Mouse (Mus musculus): ENCODE results near the gene Polrmt. TPM values are rescaled to one million over a fixed set of nuclear protein-coding genes. Genes with fewer than 3 reads are reported as not detected.

Gene Polrmt
- polyA plus RNA-seq, 1 experiment from 2014 or later, result 36.5 TPM

DNA sequence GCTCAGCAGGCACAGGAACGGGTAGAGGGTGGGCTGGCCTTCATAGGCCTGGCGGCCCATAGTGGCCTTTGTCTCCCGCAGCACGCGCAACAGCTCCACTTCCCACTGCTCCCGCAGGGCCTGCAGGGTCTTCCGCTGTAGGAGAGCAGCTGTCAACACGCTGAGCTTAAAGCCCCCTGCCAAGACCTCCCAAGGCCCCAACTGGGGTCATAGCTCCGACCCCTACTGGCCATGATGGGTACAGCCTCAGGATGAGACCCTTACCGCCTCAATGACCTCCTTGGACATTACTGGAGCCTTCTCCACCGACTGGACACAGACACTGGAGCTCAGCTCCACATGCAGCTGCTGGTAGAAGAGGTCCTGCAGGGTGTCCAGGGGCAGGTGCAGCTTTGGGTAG lies 5.5 kb downstream of the Polrmt start:
- Histone ChIP-seq H3K4me3 (ENCODE audit: low read depth, low read length) (no peak overlapping the region), H3K36me3 (ENCODE audit: control insufficient read depth, insufficient read depth, low read length) (peaks cover 75% of the 10 kb centered on the region), H3K4me1 (replicated peaks; ENCODE audit: control insufficient read depth, insufficient read depth, low read length) (peaks cover 6% of the 10 kb centered on the region; the same call in 1 of the 2 replicates), H3K27me3 (replicated peaks; ENCODE audit: control insufficient read depth, insufficient read depth, low read length) (0 out of 2 replicates have a peak, but pooled peaks cover under 1% of the 10 kb centered on the region), H3K9me3 (ENCODE audit: control insufficient read depth, low read length) (peaks cover 11% of the 10 kb centered on the region; the same call in 1 of the 2 replicates), H3K27ac (ENCODE audit: low read depth, low read length) (no peak overlapping the region), H3K4me2 (no peak overlapping the region), H3K9ac (ENCODE audit: low read depth, low read length) (no peak overlapping the region)
- ATAC-seq (replicated peaks; ENCODE audit: low FRiP score) (no peak), DNase-seq (ENCODE audit: low spot score) (no peak)
- 81% methylated on average over 11 of the region's 11 CpGs for WGBS

DNA sequence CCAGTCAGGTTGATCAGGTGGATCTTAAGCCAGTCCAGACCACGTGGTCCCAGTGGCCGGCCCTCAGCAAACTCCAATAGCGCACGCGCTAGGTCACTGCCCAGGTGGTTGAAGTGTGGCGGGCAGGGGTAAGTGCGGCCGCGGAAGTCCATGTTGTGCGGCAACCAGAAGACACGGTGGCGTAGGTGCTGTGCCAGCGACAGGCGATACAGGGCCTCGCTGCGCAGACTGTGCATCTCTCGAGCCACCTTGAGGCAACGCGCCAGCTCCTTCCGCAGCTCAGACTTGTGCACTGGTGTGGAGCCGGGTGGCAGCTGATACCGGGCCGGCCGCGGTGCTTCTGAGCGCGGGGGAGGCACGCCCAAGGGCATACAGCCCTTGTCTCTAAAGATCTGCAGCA lies 7.1 kb downstream of the Polrmt start:
- 95% methylated on average over 28 of the region's 28 CpGs for WGBS

DNA sequence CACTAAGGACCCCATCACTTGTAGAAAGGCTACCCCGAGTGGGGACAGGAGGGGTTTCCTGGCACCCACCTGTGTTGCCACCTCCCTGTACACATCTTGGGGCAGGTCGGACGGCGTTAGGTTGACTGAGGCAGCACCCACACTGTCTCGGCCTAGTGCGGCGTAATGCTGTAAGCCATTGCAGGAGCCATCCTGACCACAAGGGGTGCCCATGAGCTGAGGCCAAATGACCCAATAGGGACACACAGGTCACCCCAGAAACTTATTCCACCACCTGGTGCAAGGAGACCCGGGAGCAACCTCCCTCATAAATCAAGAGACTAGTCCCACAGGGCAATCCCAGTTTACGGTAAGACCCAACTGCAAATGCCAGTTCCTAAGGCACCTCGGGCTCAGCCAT lies 8.1 kb downstream of the Polrmt start:
- H3K27me3 ChIP-seq (replicated peaks; ENCODE audit: control insufficient read depth, insufficient read depth, low read length), result 0 out of 2 replicates have a peak, but pooled peaks cover 4% of the 10 kb centered on the region
- no peaks in the 10 kb centered on the region for H3K4me1 ChIP-seq (replicated peaks; ENCODE audit: control insufficient read depth, insufficient read depth, low read length)
- 93% methylated on average over 10 of the region's 10 CpGs for WGBS
- peaks cover 83% of the 10 kb centered on the region for H3K36me3 ChIP-seq (ENCODE audit: control insufficient read depth, insufficient read depth, low read length)
- H3K9me3 ChIP-seq (ENCODE audit: control insufficient read depth, low read length), result peaks cover 11% of the 10 kb centered on the region; the same call in 1 of the 2 replicates
- no peak overlapping the region for H3K4me3 ChIP-seq (ENCODE audit: low read depth, low read length)
- H3K4me2 ChIP-seq, result no peak overlapping the region
- no peak overlapping the region for H3K9ac ChIP-seq (ENCODE audit: low read depth, low read length)
- H3K27ac ChIP-seq (ENCODE audit: low read depth, low read length), result no peak overlapping the region
- ATAC-seq (replicated peaks; ENCODE audit: low FRiP score), result no peak
- DNase-seq (ENCODE audit: low spot score), result no peak

More for the DNA sequence above, 7.1 kb downstream of the Polrmt start:
- no peak overlapping the region for H3K4me3 ChIP-seq (ENCODE audit: low read depth, low read length)
- H3K4me1 ChIP-seq (replicated peaks; ENCODE audit: control insufficient read depth, insufficient read depth, low read length), result no peaks in the 10 kb centered on the region
- H3K9ac ChIP-seq (ENCODE audit: low read depth, low read length), result no peak overlapping the region
- no peak overlapping the region for H3K27ac ChIP-seq (ENCODE audit: low read depth, low read length)
- ATAC-seq (replicated peaks; ENCODE audit: low FRiP score) (no peak), DNase-seq (ENCODE audit: low spot score) (no peak)
- peaks cover 11% of the 10 kb centered on the region; the same call in 1 of the 2 replicates for H3K9me3 ChIP-seq (ENCODE audit: control insufficient read depth, low read length)
- peaks cover 87% of the 10 kb centered on the region for H3K36me3 ChIP-seq (ENCODE audit: control insufficient read depth, insufficient read depth, low read length)
- 0 out of 2 replicates have a peak, but pooled peaks cover 4% of the 10 kb centered on the region for H3K27me3 ChIP-seq (replicated peaks; ENCODE audit: control insufficient read depth, insufficient read depth, low read length)
- no peak overlapping the region for H3K4me2 ChIP-seq

GRCm38 (mm10) chr10:79736706-79737105 lies 9.7 kb downstream of the Polrmt start:
- 82% methylated on average over 14 of the region's 14 CpGs for WGBS
- no peak overlapping the region for H3K4me2 ChIP-seq
- no peak for DNase-seq (ENCODE audit: low spot score)
- H3K27ac ChIP-seq (ENCODE audit: low read depth, low read length), result no peak overlapping the region
- 0 out of 2 replicates have a peak, but pooled peaks cover 4% of the 10 kb centered on the region for H3K27me3 ChIP-seq (replicated peaks; ENCODE audit: control insufficient read depth, insufficient read depth, low read length)
- peaks cover 11% of the 10 kb centered on the region; the same call in 1 of the 2 replicates for H3K9me3 ChIP-seq (ENCODE audit: control insufficient read depth, low read length)
- H3K9ac ChIP-seq (ENCODE audit: low read depth, low read length), result no peak overlapping the region
- ATAC-seq (replicated peaks; ENCODE audit: low FRiP score), result no peak
- H3K36me3 ChIP-seq (ENCODE audit: control insufficient read depth, insufficient read depth, low read length), result peaks cover 75% of the 10 kb centered on the region
- H3K4me1 ChIP-seq (replicated peaks; ENCODE audit: control insufficient read depth, insufficient read depth, low read length), result no peaks in the 10 kb centered on the region
- H3K4me3 ChIP-seq (ENCODE audit: low read depth, low read length), result no peak overlapping the region

DNA sequence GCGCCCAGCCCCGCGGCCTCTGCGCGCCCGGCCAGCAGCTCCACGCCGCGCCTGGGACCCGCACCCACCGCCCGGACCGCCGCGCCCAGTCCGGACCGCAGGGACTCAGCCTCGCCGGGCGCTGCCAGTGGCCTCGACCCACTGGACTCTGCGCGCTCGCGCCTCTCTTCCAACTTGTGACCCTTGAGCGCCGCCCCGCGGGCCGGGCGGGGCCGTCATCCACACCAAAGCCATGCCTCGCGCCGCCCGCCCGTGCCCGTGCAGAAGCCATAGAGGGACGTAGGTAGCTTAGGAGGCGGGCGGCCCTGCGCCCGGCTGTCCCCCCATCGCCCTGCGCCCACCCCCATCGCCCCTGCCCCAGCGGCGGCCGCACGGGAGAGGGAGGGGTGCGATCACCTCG lies 11.0 kb downstream of the Polrmt start:
- Histone ChIP-seq H3K4me3 (ENCODE audit: low read depth, low read length) (0 out of 2 replicates have a peak overlapping the region, but pooled peaks have one; percentile 19), H3K27me3 (replicated peaks; ENCODE audit: control insufficient read depth, insufficient read depth, low read length) (0 out of 2 replicates have a peak, but pooled peaks cover 4% of the 10 kb centered on the region), H3K36me3 (ENCODE audit: control insufficient read depth, insufficient read depth, low read length) (peaks cover 62% of the 10 kb centered on the region), H3K9ac (ENCODE audit: low read depth, low read length) (no peak overlapping the region), H3K9me3 (ENCODE audit: control insufficient read depth, low read length) (peaks cover 11% of the 10 kb centered on the region; the same call in 1 of the 2 replicates), H3K27ac (ENCODE audit: low read depth, low read length) (no peak overlapping the region), H3K4me1 (replicated peaks; ENCODE audit: control insufficient read depth, insufficient read depth, low read length) (no peaks in the 10 kb centered on the region), H3K4me2 (peak overlapping the region; percentile 16)
- WGBS, result 44% methylated on average over 52 of the region's 52 CpGs
- DNase-seq (ENCODE audit: low spot score) (no peak), ATAC-seq (replicated peaks; ENCODE audit: low FRiP score) (no peak)

DNA sequence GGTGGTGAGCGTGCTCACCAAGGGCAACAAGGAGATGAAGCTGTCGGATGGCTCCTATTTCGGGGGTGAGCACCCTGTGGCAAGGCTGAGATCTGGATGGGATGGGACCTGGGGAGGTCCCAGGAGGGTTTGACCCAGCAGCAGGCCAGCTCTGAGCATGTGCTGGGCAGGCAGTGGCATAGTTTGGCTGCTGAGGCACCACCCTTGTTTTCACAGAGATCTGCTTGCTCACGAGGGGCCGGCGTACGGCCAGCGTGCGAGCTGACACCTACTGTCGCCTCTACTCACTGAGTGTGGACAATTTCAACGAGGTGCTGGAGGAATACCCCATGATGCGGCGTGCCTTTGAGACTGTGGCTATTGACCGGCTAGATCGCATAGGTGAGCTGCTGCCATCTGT lies 12.5 kb downstream of the Polrmt start:
- no peak overlapping the region for H3K4me3 ChIP-seq (ENCODE audit: low read depth, low read length)
- DNase-seq (ENCODE audit: low spot score) (no peak), ATAC-seq (replicated peaks; ENCODE audit: low FRiP score) (no peak)
- H3K9ac ChIP-seq (ENCODE audit: low read depth, low read length), result no peak overlapping the region
- H3K4me1 ChIP-seq (replicated peaks; ENCODE audit: control insufficient read depth, insufficient read depth, low read length), result no peaks in the 10 kb centered on the region
- no peak overlapping the region for H3K27ac ChIP-seq (ENCODE audit: low read depth, low read length)
- H3K36me3 ChIP-seq (ENCODE audit: control insufficient read depth, insufficient read depth, low read length), result peaks cover 47% of the 10 kb centered on the region
- WGBS, result 91% methylated on average over 15 of the region's 15 CpGs
- peaks cover 6% of the 10 kb centered on the region; the same call in 1 of the 2 replicates for H3K9me3 ChIP-seq (ENCODE audit: control insufficient read depth, low read length)
- H3K4me2 ChIP-seq, result no peak overlapping the region
- H3K27me3 ChIP-seq (replicated peaks; ENCODE audit: control insufficient read depth, insufficient read depth, low read length), result 0 out of 2 replicates have a peak, but pooled peaks cover 4% of the 10 kb centered on the region

- no peak for ATAC-seq (replicated peaks; ENCODE audit: low FRiP score)
- Histone ChIP-seq H3K27me3 (replicated peaks; ENCODE audit: control insufficient read depth, insufficient read depth, low read length) (0 out of 2 replicates have a peak, but pooled peaks cover 4% of the 10 kb centered on the region), H3K4me3 (ENCODE audit: low read depth, low read length) (no peak overlapping the region), H3K9ac (ENCODE audit: low read depth, low read length) (no peak overlapping the region), H3K4me2 (no peak overlapping the region), H3K4me1 (replicated peaks; ENCODE audit: control insufficient read depth, insufficient read depth, low read length) (no peaks in the 10 kb centered on the region), H3K27ac (ENCODE audit: low read depth, low read length) (no peak overlapping the region), H3K36me3 (ENCODE audit: control insufficient read depth, insufficient read depth, low read length) (peaks cover 33% of the 10 kb centered on the region), H3K9me3 (ENCODE audit: control insufficient read depth, low read length) (no peaks in the 10 kb centered on the region)
- 100% methylated on average over 1 of the region's 1 CpGs for WGBS
- DNase-seq (ENCODE audit: low spot score), result no peak
Measured at GRCm38 (mm10) chr10:79732500-79732899, 13.9 kb downstream of the Polrmt start.

- Histone ChIP-seq H3K9me3 (ENCODE audit: control insufficient read depth, low read length) (no peaks in the 10 kb centered on the region), H3K27me3 (replicated peaks; ENCODE audit: control insufficient read depth, insufficient read depth, low read length) (no peaks in the 10 kb centered on the region), H3K4me2 (no peak overlapping the region), H3K9ac (ENCODE audit: low read depth, low read length) (no peak overlapping the region), H3K36me3 (ENCODE audit: control insufficient read depth, insufficient read depth, low read length) (peaks cover 6% of the 10 kb centered on the region; the same call in 1 of the 2 replicates), H3K4me3 (ENCODE audit: low read depth, low read length) (no peak overlapping the region), H3K27ac (ENCODE audit: low read depth, low read length) (no peak overlapping the region), H3K4me1 (replicated peaks; ENCODE audit: control insufficient read depth, insufficient read depth, low read length) (no peaks in the 10 kb centered on the region)
- ATAC-seq (replicated peaks; ENCODE audit: low FRiP score), result no peak
- DNase-seq (ENCODE audit: low spot score), result no peak
- WGBS, result 77% methylated on average over 13 of the region's 13 CpGs
Measured at GRCm38 (mm10) chr10:79729357-79729965, 16.9 kb downstream of the Polrmt start.

All from liver, embryonic 11.5 days (tissue).